Mouse (Mus musculus) stomach, postnatal 0 days (tissue): ENCODE measurements around the gene Gna11.

Experiments
- CTCF ChIP-seq: IDR thresholded peaks from 2 replicates; pipeline ENCODE4 v1.5.1; 2016; ENCODE audit warnings: antibody characterized with exemption, low read depth, mild to moderate bottlenecking, moderate library complexity
- EP300 ChIP-seq: optimal IDR thresholded peaks from 2 replicates; pipeline ENCODE3; 2016; ENCODE audit warnings: antibody characterized with exemption

GRCm38 (mm10) chr10:81495151-81495550 is 49.8 kb downstream of the Gna11 start:
- TF ChIP-seq EP300 (no peak), CTCF (no peak)
